Mouse (Mus musculus): ENCODE measurements around the gene Trappc5.

DNA sequence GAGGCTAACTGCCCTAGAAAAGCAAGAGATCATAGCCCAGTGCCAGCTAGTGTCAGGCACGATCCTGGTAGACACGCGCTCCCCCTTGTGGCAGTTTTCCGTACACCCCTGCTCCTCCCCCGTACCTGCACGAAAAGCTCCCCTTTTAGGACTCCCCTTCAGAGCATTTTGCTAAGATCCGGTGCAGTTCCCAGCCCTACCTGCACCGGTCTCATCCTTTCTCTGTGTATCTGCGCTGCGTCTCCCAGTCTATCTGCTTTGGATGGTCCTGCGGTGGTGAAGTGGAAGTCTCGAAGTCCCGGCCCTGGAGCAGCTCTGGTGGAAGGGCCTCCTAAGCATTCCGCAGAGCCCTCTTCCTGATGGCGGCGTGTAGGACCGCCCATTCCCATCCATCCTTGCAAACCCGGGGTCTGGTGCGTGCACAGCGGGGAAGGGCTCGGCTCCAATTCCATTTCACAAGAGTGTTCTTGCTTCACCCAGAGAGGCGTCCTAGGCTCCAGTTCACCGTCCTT is 4.1 kb upstream of the Trappc5 start, which contains the start of gene Fcor:
- peak; percentile 80 for TF ChIP-seq CTCF (IDR thresholded peaks at IDR 0.05; ENCODE audit: low read depth, low read length)
- TF ChIP-seq GATA1 (IDR thresholded peaks at IDR 0.05; ENCODE audit: borderline replicate concordance, low read length), result no peak
- no peak for TF ChIP-seq GATA2 (IDR thresholded peaks at IDR 0.05; ENCODE audit: borderline replicate concordance, low read depth, low read length)
- no peak for TF ChIP-seq TAL1 (conservative IDR thresholded peaks at IDR 0.05; ENCODE audit: low read depth, low read length)

All from G1E (cell line).